Mouse (Mus musculus) forebrain, embryonic 14.5 days (tissue): Measurements from ENCODE around the gene Exoc4. TPM values are rescaled to one million over a fixed set of nuclear protein-coding genes. Genes with fewer than 3 reads are reported as not detected.

Experiments
- ATAC-seq: fragments of 200-750 bp; cut with Nextera tagmentation; 2 replicates; pipeline ENCODE4 v1.8.0; 2017; ENCODE audit warnings: mild to moderate bottlenecking, moderate library complexity
- DNase-seq: peaks from one replicate; pipeline ENCODE4 v3.0.0-alpha.2; 2015; ENCODE audit warnings: low spot score
- H3K27ac ChIP-seq: fragments of 300-500 bp; sonication (generic); 2 replicates; pipeline ENCODE4 v1.5.1; 2014; ENCODE audit warnings: low read depth, mild to moderate bottlenecking, control low read depth, low read length, moderate library complexity
- H3K27me3 ChIP-seq: fragments of 300-500 bp; sonication (generic); replicated peaks from 2 replicates; pipeline ENCODE4 v1.6.1; 2014; ENCODE audit warnings: low read length, control low read depth, mixed read lengths; ENCODE audit not compliant: control insufficient read depth, insufficient read depth
- H3K36me3 ChIP-seq: fragments of 300-500 bp; sonication (generic); 2 replicates; pipeline ENCODE4 v1.6.1; 2014; ENCODE audit warnings: low read length, control low read depth; ENCODE audit not compliant: control insufficient read depth, insufficient read depth
- H3K4me1 ChIP-seq: fragments of 300-500 bp; sonication (generic); 2 replicates; pipeline ENCODE4 v1.6.1; 2014; ENCODE audit warnings: antibody characterized with exemption, low read length, control low read depth; ENCODE audit not compliant: control insufficient read depth, insufficient read depth
- H3K4me2 ChIP-seq: fragments of 300-500 bp; sonication (generic); 2 replicates; pipeline ENCODE4 v1.6.1; 2014; ENCODE audit warnings: mild to moderate bottlenecking, control low read depth, low read length
- H3K4me3 ChIP-seq: fragments of 300-500 bp; sonication (generic); 2 replicates; pipeline ENCODE4 v1.5.1; 2014; ENCODE audit warnings: low read depth, low read length, control low read depth
- H3K9ac ChIP-seq: fragments of 300-500 bp; sonication (generic); 2 replicates; pipeline ENCODE4 v1.6.1; 2014; ENCODE audit warnings: mild to moderate bottlenecking, low read length, control low read depth, moderate library complexity
- H3K9me3 ChIP-seq: fragments of 300-500 bp; sonication (generic); replicated peaks from 2 replicates; pipeline ENCODE4 v1.6.1; 2016; ENCODE audit warnings: low read length, control low read depth, mixed read lengths; ENCODE audit not compliant: control insufficient read depth
- WGBS: fragments of 180-500 bp; shearing (Covaris S2); extraction: QIAGEN DNeasy Blood & Tissue Kit; methylation state at CpG from one replicate; pipeline ENCODE4 v1.1.7; 2014; 5-methylcytosine and 5-hydroxymethylcytosine counted together
- polyA plus RNA-seq: library from polyadenylated mRNA; unstranded; fragments of >200 nt; fragmentation: Nextera tagmentation; extraction: Ambion mirVana; gene quantifications from 2 replicates; pipeline ENCODE4 v1.2.1, GENCODE M21; 2014

Exoc4 gene
- polyA plus RNA-seq, 1 experiment from 2014 or later: 35.8 TPM

DNA sequence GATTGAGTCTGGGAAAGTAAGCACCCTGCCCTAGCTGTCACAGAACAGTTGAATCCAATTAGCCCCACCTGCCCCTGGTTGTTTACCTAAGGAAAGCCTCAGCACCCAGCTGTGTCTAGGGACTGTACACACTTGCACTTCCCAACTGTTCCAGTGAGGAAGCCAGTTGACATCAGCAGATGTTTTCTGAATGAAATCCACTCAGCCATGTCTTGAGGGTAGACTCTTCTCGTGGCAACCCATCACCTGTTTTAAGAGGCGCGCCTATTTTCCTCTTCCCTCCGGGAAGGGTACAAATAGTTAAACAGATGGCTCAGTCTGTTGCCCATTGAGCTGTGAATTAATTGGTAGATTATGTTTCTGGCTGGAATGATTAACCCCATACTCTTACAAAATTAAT lies 584.1 kb downstream of the Exoc4 start:
- H3K27me3 ChIP-seq: no peaks in the 10 kb centered on the region
- H3K4me3 ChIP-seq: no peak overlapping the region
- no peaks in the 10 kb centered on the region for H3K36me3 ChIP-seq
- WGBS: 50% methylated on average over 4 of the region's 4 CpGs
- H3K27ac ChIP-seq: 0 out of 2 replicates have a peak overlapping the region, but pooled peaks have one; percentile 45
- H3K9me3 ChIP-seq: no peaks in the 10 kb centered on the region
- no peak overlapping the region for H3K4me2 ChIP-seq
- no peak for ATAC-seq
- DNase-seq: peak; percentile 40
- H3K9ac ChIP-seq: no peak overlapping the region
- H3K4me1 ChIP-seq: peaks cover 3% of the 10 kb centered on the region; the same call in 1 of the 2 replicates

DNA sequence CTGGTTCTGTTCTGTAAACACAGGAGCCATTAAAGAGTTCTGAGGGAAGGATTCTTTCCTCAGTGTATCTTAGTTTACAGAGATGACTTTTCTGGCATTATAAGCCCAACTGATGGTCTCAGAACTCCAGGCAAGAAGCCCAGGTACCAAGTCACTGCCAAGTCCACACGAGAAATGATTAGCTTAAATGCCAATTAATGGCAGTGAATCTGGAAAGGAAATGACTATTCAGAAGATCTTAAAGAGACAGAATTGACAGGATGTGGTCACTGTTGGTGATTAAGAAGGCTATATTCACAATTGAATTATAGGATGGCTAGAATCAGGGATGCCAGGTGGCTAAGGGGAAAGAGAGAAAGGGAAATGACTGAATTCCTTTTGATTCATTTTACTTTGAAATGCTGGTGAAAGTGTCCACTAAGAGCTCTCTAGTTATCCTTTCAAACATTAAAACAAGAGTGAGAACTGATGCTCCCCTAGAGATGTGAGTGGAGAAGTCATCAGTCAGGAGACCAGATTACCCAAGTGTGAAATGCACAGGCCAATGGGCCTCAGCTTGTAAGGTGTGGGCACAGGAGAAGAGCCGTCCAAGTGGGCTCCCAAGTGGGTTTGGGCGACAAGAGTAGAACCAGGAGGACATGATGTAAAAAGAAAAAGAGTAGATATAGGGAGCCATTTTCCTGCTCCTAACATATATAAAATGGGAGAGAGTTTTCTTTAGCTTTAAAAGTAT lies 587.3 kb downstream of the Exoc4 start:
- no peak overlapping the region for H3K4me2 ChIP-seq

GRCm38 (mm10) chr6:33842901-33843300 lies 594.0 kb downstream of the Exoc4 start:
- WGBS: 24% methylated on average over 1 of the region's 1 CpGs
- Histone ChIP-seq H3K36me3 (no peaks in the 10 kb centered on the region), H3K27ac (no peak overlapping the region), H3K27me3 (no peaks in the 10 kb centered on the region), H3K9me3 (no peaks in the 10 kb centered on the region), H3K4me3 (no peak overlapping the region), H3K4me1 (peaks cover 4% of the 10 kb centered on the region; the same call in 1 of the 2 replicates), H3K9ac (no peak overlapping the region), H3K4me2 (no peak overlapping the region)
- no peak for ATAC-seq
- DNase-seq: no peak

More for the DNA sequence above, 587.3 kb downstream of the Exoc4 start:
- Histone ChIP-seq H3K27ac (no peak overlapping the region), H3K4me1 (peaks cover 3% of the 10 kb centered on the region; the same call in 1 of the 2 replicates), H3K4me3 (no peak overlapping the region), H3K27me3 (no peaks in the 10 kb centered on the region), H3K9me3 (no peaks in the 10 kb centered on the region), H3K36me3 (no peaks in the 10 kb centered on the region), H3K9ac (no peak overlapping the region)
- ATAC-seq (no peak), DNase-seq (peak; percentile 59)
- WGBS: 76% methylated on average over 3 of the region's 3 CpGs

- 60% methylated on average over 3 of the region's 3 CpGs for WGBS
- DNase-seq (no peak), ATAC-seq (no peak)
- Histone ChIP-seq H3K4me2 (no peak overlapping the region), H3K9ac (no peak overlapping the region), H3K27me3 (no peaks in the 10 kb centered on the region), H3K27ac (no peak overlapping the region), H3K4me1 (peaks cover 9% of the 10 kb centered on the region; the same call in 1 of the 2 replicates), H3K4me3 (no peak overlapping the region), H3K9me3 (no peaks in the 10 kb centered on the region), H3K36me3 (no peaks in the 10 kb centered on the region)
Measured at GRCm38 (mm10) chr6:33859049-33859448, 610.2 kb downstream of the Exoc4 start.

- 70% methylated on average over 3 of the region's 3 CpGs for WGBS
- Histone ChIP-seq H3K4me1 (peaks cover 13% of the 10 kb centered on the region), H3K4me2 (no peak overlapping the region), H3K36me3 (no peaks in the 10 kb centered on the region), H3K9me3 (no peaks in the 10 kb centered on the region), H3K27me3 (no peaks in the 10 kb centered on the region), H3K4me3 (no peak overlapping the region), H3K9ac (no peak overlapping the region), H3K27ac (no peak overlapping the region)
- no peak for DNase-seq
- no peak for ATAC-seq
Measured at GRCm38 (mm10) chr6:33865752-33866151, 616.9 kb downstream of the Exoc4 start.

GRCm38 (mm10) chr6:33866901-33867580 lies 618.2 kb downstream of the Exoc4 start:
- H3K27ac ChIP-seq: no peak overlapping the region
- H3K4me3 ChIP-seq: no peak overlapping the region
- no peak overlapping the region for H3K9ac ChIP-seq
- no peaks in the 10 kb centered on the region for H3K27me3 ChIP-seq
- no peaks in the 10 kb centered on the region for H3K36me3 ChIP-seq
- ATAC-seq (no peak), DNase-seq (no peak)
- 90% methylated on average over 3 of the region's 3 CpGs for WGBS
- H3K9me3 ChIP-seq: no peaks in the 10 kb centered on the region
- H3K4me2 ChIP-seq: no peak overlapping the region
- peaks cover 24% of the 10 kb centered on the region for H3K4me1 ChIP-seq

DNA sequence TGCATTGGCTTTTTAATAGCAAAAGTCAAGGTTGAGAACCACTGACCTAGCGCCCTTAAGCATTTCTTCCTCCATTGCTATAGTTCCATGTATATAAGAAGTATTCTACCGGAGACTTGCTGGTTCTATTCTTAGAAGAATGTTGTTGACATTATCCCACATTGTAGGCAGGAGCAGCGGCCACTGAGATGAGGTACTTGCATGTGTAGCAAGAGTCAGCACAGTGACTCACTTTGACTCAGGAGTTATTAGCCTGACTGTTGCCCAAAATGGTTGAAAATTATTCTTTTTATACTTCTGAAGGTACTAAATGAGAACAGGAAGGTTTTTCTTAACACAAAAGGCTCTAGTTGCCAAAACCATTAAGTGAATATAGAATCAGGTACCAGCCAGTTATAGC lies 620.4 kb downstream of the Exoc4 start:
- Histone ChIP-seq H3K4me1 (peaks cover 34% of the 10 kb centered on the region), H3K4me3 (no peak overlapping the region), H3K4me2 (no peak overlapping the region), H3K9ac (no peak overlapping the region), H3K27ac (no peak overlapping the region; the same call in 1 of the 2 replicates), H3K27me3 (no peaks in the 10 kb centered on the region), H3K36me3 (no peaks in the 10 kb centered on the region), H3K9me3 (no peaks in the 10 kb centered on the region)
- ATAC-seq: no peak
- 92% methylated on average over 3 of the region's 3 CpGs for WGBS
- no peak for DNase-seq

- WGBS: 23% methylated on average over 9 of the region's 9 CpGs
- ATAC-seq (peak; percentile 56), DNase-seq (peak; percentile 68)
- no peaks in the 10 kb centered on the region for H3K9me3 ChIP-seq
- H3K4me3 ChIP-seq: no peak overlapping the region
- no peaks in the 10 kb centered on the region for H3K27me3 ChIP-seq
- H3K4me1 ChIP-seq: peaks cover 40% of the 10 kb centered on the region
- peak overlapping the region; percentile 65; the same call in 1 of the 2 replicates for H3K27ac ChIP-seq
- H3K4me2 ChIP-seq: peak overlapping the region; percentile 10; the same call in 1 of the 2 replicates
- no peak overlapping the region for H3K9ac ChIP-seq
- H3K36me3 ChIP-seq: no peaks in the 10 kb centered on the region
Measured at GRCm38 (mm10) chr6:33870468-33871142, 621.7 kb downstream of the Exoc4 start.
